Mouse (Mus musculus): ENCODE results near the gene Dnm3.

- TF ChIP-seq CTCF (IDR thresholded peaks at IDR 0.05) (no peak), POLR2A (IDR thresholded peaks at IDR 0.05; ENCODE audit: insufficient read depth, low read depth, low read length) (peak; percentile 23; the same call in 1 of the 2 replicates)
Observed at GRCm38 (mm10) chr1:162388442-162389165, 89.2 kb downstream of the Dnm3 start.

Data from heart, adult 2 months (tissue).